Mouse (Mus musculus) G1E (cell line): ENCODE measurements at regions not wholly inside any gene's neighbourhood (a gene's known extent, or its start where the extent isn't known, plus 50 kb on each side); places are given as distances from the start of the nearest gene placed in this dataset.

Experiments used
- ATAC-seq: 2 replicates; pipeline ENCODE4 v1.8.0; 2016; ENCODE audit warnings: mild to moderate bottlenecking; ENCODE audit not compliant: insufficient number of reproducible peaks, poor library complexity, low FRiP score, severe bottlenecking; ENCODE audit errors: extremely low read depth
- DNase-seq: peaks from one replicate; pipeline ENCODE4 v3.0.0; 2012; ENCODE audit warnings: low spot score
- H3K27me3 ChIP-seq: 2 replicates; pipeline ENCODE4 v1.6.1; 2012; ENCODE audit warnings: mild to moderate bottlenecking, low read length, inconsistent platforms; ENCODE audit not compliant: insufficient read depth
- H3K36me3 ChIP-seq: replicated peaks from 2 replicates; pipeline ENCODE3; 2012; ENCODE audit warnings: mild to moderate bottlenecking, inconsistent platforms
- H3K4me1 ChIP-seq: 2 replicates; pipeline ENCODE4 v1.6.1; 2012; ENCODE audit warnings: low read depth, low read length, inconsistent platforms, mixed read lengths; ENCODE audit not compliant: insufficient read depth
- H3K4me3 ChIP-seq: 2 replicates; pipeline ENCODE4 v1.5.1; 2012; ENCODE audit warnings: low read depth, mild to moderate bottlenecking, inconsistent platforms, low read length, moderate library complexity, mixed read lengths
- H3K9me3 ChIP-seq: replicated peaks from 2 replicates; pipeline ENCODE4 v1.6.1; 2012; ENCODE audit warnings: inconsistent platforms
- CTCF ChIP-seq: IDR thresholded peaks from 2 replicates; pipeline ENCODE4 v1.5.1; 2012; ENCODE audit warnings: low read depth, low read length, inconsistent platforms, mixed read lengths
- GATA1 ChIP-seq: IDR thresholded peaks from 2 replicates; pipeline ENCODE4 v1.6.1; 2012; ENCODE audit warnings: borderline replicate concordance, low read length, inconsistent platforms, mixed read lengths
- GATA2 ChIP-seq: IDR thresholded peaks from 2 replicates; pipeline ENCODE4 v1.6.1; 2012; ENCODE audit warnings: low read depth, low read length, inconsistent platforms, borderline replicate concordance
- POLR2AphosphoS5 ChIP-seq: IDR thresholded peaks from 2 replicates; pipeline ENCODE4 v1.6.1; 2012; ENCODE audit warnings: low read depth, low read length, inconsistent platforms; ENCODE audit not compliant: insufficient replicate concordance
- TAL1 ChIP-seq: conservative IDR thresholded peaks from 2 replicates; pipeline ENCODE4 v1.6.1; 2012; ENCODE audit warnings: low read depth, low read length, inconsistent platforms, mixed read lengths

GRCm38 (mm10) chr6:50968546-50968945 is 314.3 kb upstream of the Npvf start:
- H3K4me3 ChIP-seq, result no peak overlapping the region
- peaks cover 2% of the 10 kb centered on the region for H3K4me1 ChIP-seq
- no peaks in the 10 kb centered on the region for H3K36me3 ChIP-seq
- no peak for TF ChIP-seq GATA2
- TF ChIP-seq CTCF, result no peak
- TF ChIP-seq POLR2AphosphoS5, result no peak
- TF ChIP-seq TAL1, result no peak
- no peak for TF ChIP-seq GATA1
- no peak for DNase-seq
- H3K9me3 ChIP-seq, result no peaks in the 10 kb centered on the region
- ATAC-seq, result no peak
- no peaks in the 10 kb centered on the region for H3K27me3 ChIP-seq

GRCm38 (mm10) chr6:50969341-50969740 is 315.1 kb upstream of the Npvf start:
- Histone ChIP-seq H3K9me3 (no peaks in the 10 kb centered on the region), H3K4me1 (peaks cover 5% of the 10 kb centered on the region), H3K36me3 (no peaks in the 10 kb centered on the region), H3K27me3 (no peaks in the 10 kb centered on the region), H3K4me3 (no peak overlapping the region)
- ATAC-seq (no peak), DNase-seq (no peak)
- no peak for TF ChIP-seq POLR2AphosphoS5
- no peak for TF ChIP-seq GATA2
- no peak for TF ChIP-seq GATA1
- no peak for TF ChIP-seq CTCF
- TF ChIP-seq TAL1, result no peak

- no peaks in the 10 kb centered on the region for H3K27me3 ChIP-seq
- peaks cover 5% of the 10 kb centered on the region for H3K4me1 ChIP-seq
- H3K4me3 ChIP-seq, result no peak overlapping the region
- no peak for DNase-seq
- H3K36me3 ChIP-seq, result no peaks in the 10 kb centered on the region
- no peak for TF ChIP-seq CTCF
- no peak for TF ChIP-seq POLR2AphosphoS5
- TF ChIP-seq GATA1, result no peak
- TF ChIP-seq TAL1, result no peak
- no peak for TF ChIP-seq GATA2
- no peak for ATAC-seq
- no peaks in the 10 kb centered on the region for H3K9me3 ChIP-seq
Measured at GRCm38 (mm10) chr6:50969997-50970396, 315.8 kb upstream of the Npvf start.

DNA sequence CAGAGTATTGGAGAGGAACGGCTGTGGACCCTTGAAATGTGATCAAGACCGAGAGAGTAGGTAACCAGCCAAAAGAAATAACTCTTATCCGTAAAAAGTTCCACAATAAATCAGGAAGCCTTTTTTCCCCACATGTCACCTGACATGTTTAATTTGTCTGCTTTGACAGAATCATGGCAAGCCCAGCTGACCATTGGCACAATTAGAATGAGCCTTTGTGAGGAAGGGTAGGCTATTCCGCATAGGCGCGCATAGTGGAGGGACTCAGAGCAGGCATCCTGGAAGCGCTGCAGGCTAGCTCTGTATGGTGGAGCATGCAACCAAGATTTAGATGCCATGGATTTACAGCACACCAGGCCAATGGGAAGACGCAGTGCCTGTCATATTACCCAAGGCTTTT is 316.5 kb upstream of the Npvf start:
- ATAC-seq (no peak), DNase-seq (no peak)
- TF ChIP-seq GATA2 (no peak), CTCF (no peak), POLR2AphosphoS5 (no peak), GATA1 (no peak), TAL1 (no peak)
- Histone ChIP-seq H3K4me1 (peaks cover 5% of the 10 kb centered on the region), H3K9me3 (no peaks in the 10 kb centered on the region), H3K4me3 (no peak overlapping the region), H3K36me3 (no peaks in the 10 kb centered on the region), H3K27me3 (no peaks in the 10 kb centered on the region)

DNA sequence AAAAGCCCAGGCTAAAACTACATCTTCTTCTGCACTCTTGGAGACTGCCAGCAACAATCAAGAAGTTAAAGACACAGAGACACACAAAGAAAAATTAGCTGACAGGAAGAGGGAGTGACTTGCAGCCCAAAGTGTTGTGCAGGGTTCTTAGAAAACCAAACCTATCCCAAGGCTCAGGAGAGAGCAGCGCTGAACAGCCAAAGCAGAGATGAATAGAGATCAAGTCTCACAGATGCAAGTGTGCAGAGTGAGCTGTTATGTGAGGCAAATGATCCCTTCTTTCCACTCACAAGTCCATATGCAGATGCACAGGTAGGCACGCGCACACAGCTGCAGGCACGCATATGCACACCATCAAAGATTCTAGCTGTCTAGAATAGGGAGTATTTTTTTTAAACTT is 318.0 kb upstream of the Npvf start:
- no peak for DNase-seq
- Histone ChIP-seq H3K4me1 (peaks cover 5% of the 10 kb centered on the region), H3K36me3 (no peaks in the 10 kb centered on the region), H3K27me3 (no peaks in the 10 kb centered on the region; the same call in 1 of the 2 replicates), H3K9me3 (no peaks in the 10 kb centered on the region), H3K4me3 (no peak overlapping the region)
- TF ChIP-seq TAL1 (no peak), CTCF (no peak), GATA1 (no peak), GATA2 (no peak), POLR2AphosphoS5 (no peak)
- no peak for ATAC-seq

GRCm38 (mm10) chr6:50973231-50973654 is 319.0 kb upstream of the Npvf start:
- no peak for TF ChIP-seq TAL1
- TF ChIP-seq GATA1, result no peak
- no peak for TF ChIP-seq POLR2AphosphoS5
- no peak for TF ChIP-seq CTCF
- no peak for TF ChIP-seq GATA2
- Histone ChIP-seq H3K27me3 (no peaks in the 10 kb centered on the region; the same call in 1 of the 2 replicates), H3K4me1 (peaks cover 5% of the 10 kb centered on the region), H3K9me3 (no peaks in the 10 kb centered on the region), H3K4me3 (no peak overlapping the region), H3K36me3 (no peaks in the 10 kb centered on the region)
- peak; percentile 34; the same call in 1 of the 2 replicates for ATAC-seq
- DNase-seq, result no peak

GRCm38 (mm10) chr6:50973815-50974214 is 319.6 kb upstream of the Npvf start:
- Histone ChIP-seq H3K4me1 (peaks cover 5% of the 10 kb centered on the region), H3K4me3 (no peak overlapping the region), H3K36me3 (no peaks in the 10 kb centered on the region), H3K27me3 (no peaks in the 10 kb centered on the region; the same call in 1 of the 2 replicates), H3K9me3 (no peaks in the 10 kb centered on the region)
- TF ChIP-seq GATA1 (no peak), POLR2AphosphoS5 (no peak)
- DNase-seq (no peak), ATAC-seq (no peak)
